Comparison of ENCODE assay signal across 50 mouse cellular contexts in the genomic region with DNA sequence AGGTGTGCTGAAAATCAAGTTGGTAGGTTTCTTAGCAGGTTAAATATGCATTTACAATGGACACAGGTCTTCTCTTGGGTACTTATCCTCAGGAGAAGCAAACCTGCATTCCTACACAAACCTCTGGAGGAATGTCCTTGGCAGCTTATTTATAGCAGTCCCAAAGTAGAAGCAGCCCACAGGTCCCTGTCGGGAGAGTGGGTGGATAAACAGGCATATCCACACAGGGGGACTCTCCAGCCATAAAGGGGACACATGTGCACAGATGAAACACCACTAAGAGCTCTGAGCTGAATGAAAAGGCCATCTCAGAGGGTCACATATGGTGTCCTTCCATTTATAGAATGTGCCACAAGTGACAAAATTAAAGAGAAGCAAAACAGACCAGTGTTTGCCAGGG. TPM values are rescaled to one million over a fixed set of nuclear protein-coding genes. Genes with fewer than 3 reads are reported as not detected.
"Had no signal": no experiment of that assay in that cellular context is flagged by ENCODE, and none has a peak within 500 bp of the region (broad histone marks: within the 10 kb centered on the region; RNA-seq: fewer than 3 reads in every experiment).

No protein-coding gene starts in this region.

- H3K4me3 ChIP-seq: heart, embryonic 12.5 days; heart, embryonic 15.5 days; hindbrain, embryonic 10.5 days; hindbrain, embryonic 12.5 days; hindbrain, embryonic 13.5 days; hindbrain, embryonic 15.5 days; intestine, embryonic 15.5 days; kidney, embryonic 15.5 days; layer of hippocampus, adult 2 months; left cerebral cortex, adult 2 months had no signal

- H3K36me3 ChIP-seq: heart, embryonic 12.5 days; heart, embryonic 15.5 days; hindbrain, embryonic 10.5 days; hindbrain, embryonic 12.5 days; hindbrain, embryonic 13.5 days; hindbrain, embryonic 15.5 days; intestine, embryonic 15.5 days; kidney, embryonic 15.5 days had no signal

- H3K27me3 ChIP-seq: hindbrain, embryonic 15.5 days had no signal

- H3K4me2 ChIP-seq: heart, embryonic 12.5 days; heart, embryonic 15.5 days; hindbrain, embryonic 12.5 days; hindbrain, embryonic 13.5 days; hindbrain, embryonic 14.5 days; hindbrain, embryonic 15.5 days; intestine, embryonic 15.5 days; kidney, embryonic 15.5 days had no signal

- H3K9ac ChIP-seq: heart, embryonic 12.5 days; heart, embryonic 15.5 days; hindbrain, embryonic 12.5 days; hindbrain, embryonic 13.5 days; hindbrain, embryonic 14.5 days; hindbrain, embryonic 15.5 days; intestine, embryonic 15.5 days; kidney, embryonic 15.5 days had no signal

- ATAC-seq: hindbrain, embryonic 16.5 days; hindbrain, postnatal 0 days; inflammation-experienced regulatory T-cells, adult 6 months; intestine, embryonic 15.5 days; intestine, embryonic 16.5 days; intestine, postnatal 0 days had no signal

- DNase-seq: heart, postnatal 10 days; heart, postnatal 14 days; heart, postnatal 36 days; heart, postnatal 4 days; kidney, adult 11 months; kidney, adult 18-20 months; kidney, adult 2 months; kidney, adult 8-10 months; kidney, adult 9 months; kidney, postnatal 10 days; kidney, postnatal 14 days; kidney, postnatal 25 days; kidney, postnatal 36 days; kidney, postnatal 4 days; layer of hippocampus, adult 9-11 months; layer of hippocampus, postnatal 36 days had no signal

- H3K9me3 ChIP-seq: heart, embryonic 12.5 days; heart, embryonic 15.5 days; hindbrain, embryonic 10.5 days; hindbrain, embryonic 12.5 days; hindbrain, embryonic 13.5 days; hindbrain, embryonic 15.5 days; intestine, embryonic 15.5 days; kidney, embryonic 15.5 days had no signal

- H3K27ac ChIP-seq: heart, embryonic 15.5 days; hindbrain, embryonic 10.5 days; hindbrain, embryonic 12.5 days; hindbrain, embryonic 13.5 days; hindbrain, embryonic 14.5 days; hindbrain, embryonic 15.5 days; hindbrain, postnatal 0 days; intestine, embryonic 15.5 days; kidney, embryonic 15.5 days; kidney, postnatal 0 days; layer of hippocampus, adult 2 months; left cerebral cortex, adult 2 months had no signal

RNA-seq across cellular contexts. Expression of a gene that starts 4.7 kb away (rescaled TPM):
- total RNA-seq: heart, postnatal 10 days; heart, postnatal 14 days; heart, postnatal 25 days; heart, postnatal 36 days; hematopoietic stem cell, adult 5-6 weeks had no signal
- polyA plus RNA-seq: heart, postnatal 0 days; inflammation-experienced regulatory T-cells, adult 6 months had no signal

RNA-seq across cellular contexts. Expression of a gene that starts 42.5 kb away (rescaled TPM):
- total RNA-seq: heart, postnatal 10 days; heart, postnatal 14 days; heart, postnatal 25 days; heart, postnatal 36 days; heart, postnatal 4 days; hematopoietic stem cell, adult 5-6 weeks; layer of hippocampus, adult 18-20 months; layer of hippocampus, adult 2 months; layer of hippocampus, adult 8-10 months; layer of hippocampus, postnatal 10 days; layer of hippocampus, postnatal 14 days; layer of hippocampus, postnatal 25 days; layer of hippocampus, postnatal 36 days; left cerebral cortex, adult 18-20 months; left cerebral cortex, adult 2 months; left cerebral cortex, adult 8-10 months; left cerebral cortex, postnatal 10 days had no signal
- polyA plus RNA-seq: heart, embryonic 12.5 days; heart, embryonic 14.5 days; heart, embryonic 15.5 days; heart, embryonic 16.5 days; heart, postnatal 0 days; hindbrain, embryonic 10.5 days; hindbrain, embryonic 11.5 days; hindbrain, embryonic 12.5 days; hindbrain, embryonic 13.5 days; hindbrain, embryonic 14.5 days; hindbrain, embryonic 15.5 days; hindbrain, embryonic 16.5 days; hindbrain, postnatal 0 days; inflammation-experienced regulatory T-cells, adult 6 months; intestine, embryonic 14.5 days; intestine, embryonic 15.5 days; intestine, embryonic 16.5 days; intestine, postnatal 0 days; kidney, embryonic 15.5 days; kidney, embryonic 16.5 days; kidney, postnatal 0 days; large intestine, adult 2 months had no signal
